Mouse (Mus musculus) cerebellum, adult 9-11 months (tissue): ENCODE measurements around the gene Mpo.

Experiments
- DNase-seq: peaks from one replicate; pipeline ENCODE4 v3.0.0; 2022

Gene Mpo

DNA sequence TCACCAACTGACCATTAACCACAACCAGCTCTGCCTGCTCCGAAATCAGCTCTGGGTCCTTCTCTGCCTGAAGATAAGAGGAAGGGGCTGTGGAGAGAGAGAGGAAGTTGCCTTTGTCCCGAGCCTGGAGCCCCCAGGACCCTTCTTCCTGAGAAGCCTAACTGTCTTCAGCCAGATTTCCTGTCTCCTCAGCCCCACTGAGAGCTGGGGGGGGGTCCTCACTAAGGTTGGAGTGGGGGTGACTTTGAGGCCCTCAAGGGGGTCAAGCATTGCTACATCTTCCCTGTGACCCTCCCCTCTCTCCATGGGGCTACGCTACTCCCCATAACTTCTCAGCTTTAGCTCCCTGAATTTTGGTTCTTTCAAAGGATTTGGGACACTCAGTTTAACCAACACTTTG, at the start of gene Mpo:
Gene Mpo, plus strand, starts transcription at position 122 of the 400 bp plus-strand sequence.
- DNase-seq: no peak

DNA sequence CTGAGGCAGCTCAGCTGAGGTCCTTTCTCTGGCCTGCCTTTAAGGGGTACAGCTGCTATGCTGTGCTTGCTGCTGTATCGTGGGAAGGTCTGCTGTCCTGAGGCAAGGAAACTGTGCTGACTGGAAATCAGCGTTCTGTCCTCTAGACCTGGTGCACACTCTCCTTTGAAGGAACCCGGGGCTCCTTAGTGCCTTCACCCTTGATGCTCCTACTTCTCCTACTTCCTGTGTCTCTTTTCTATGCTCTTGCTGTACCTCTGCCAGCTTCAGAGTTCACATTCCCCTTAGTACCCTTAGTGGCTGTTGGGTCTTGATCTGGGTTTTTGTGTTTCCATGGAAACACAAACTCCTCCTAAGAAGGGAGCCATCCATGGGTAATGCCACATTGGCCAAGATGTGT, 49.7 kb upstream of the Mpo start:
- no peak for DNase-seq

DNA sequence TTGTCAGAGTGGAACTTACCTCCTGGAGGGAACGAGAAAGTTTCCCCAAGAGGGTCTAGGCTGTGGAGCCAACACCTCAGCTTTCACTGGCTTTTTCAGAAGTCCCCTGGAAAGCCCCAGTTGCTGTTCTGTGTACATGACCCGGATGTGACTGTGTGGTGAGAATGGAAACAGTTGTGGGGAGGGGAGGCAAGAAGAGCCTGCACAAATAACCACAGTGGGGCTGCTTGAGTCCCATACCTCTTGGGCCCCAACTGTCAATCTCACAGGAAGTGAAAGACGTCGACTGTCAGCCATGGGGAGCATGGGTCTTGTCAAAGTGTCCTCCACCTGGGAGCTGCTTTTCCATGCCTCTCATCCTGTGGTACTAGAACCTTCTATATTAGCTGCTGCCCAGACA, 48.4 kb upstream of the Mpo start:
- no peak for DNase-seq

DNA sequence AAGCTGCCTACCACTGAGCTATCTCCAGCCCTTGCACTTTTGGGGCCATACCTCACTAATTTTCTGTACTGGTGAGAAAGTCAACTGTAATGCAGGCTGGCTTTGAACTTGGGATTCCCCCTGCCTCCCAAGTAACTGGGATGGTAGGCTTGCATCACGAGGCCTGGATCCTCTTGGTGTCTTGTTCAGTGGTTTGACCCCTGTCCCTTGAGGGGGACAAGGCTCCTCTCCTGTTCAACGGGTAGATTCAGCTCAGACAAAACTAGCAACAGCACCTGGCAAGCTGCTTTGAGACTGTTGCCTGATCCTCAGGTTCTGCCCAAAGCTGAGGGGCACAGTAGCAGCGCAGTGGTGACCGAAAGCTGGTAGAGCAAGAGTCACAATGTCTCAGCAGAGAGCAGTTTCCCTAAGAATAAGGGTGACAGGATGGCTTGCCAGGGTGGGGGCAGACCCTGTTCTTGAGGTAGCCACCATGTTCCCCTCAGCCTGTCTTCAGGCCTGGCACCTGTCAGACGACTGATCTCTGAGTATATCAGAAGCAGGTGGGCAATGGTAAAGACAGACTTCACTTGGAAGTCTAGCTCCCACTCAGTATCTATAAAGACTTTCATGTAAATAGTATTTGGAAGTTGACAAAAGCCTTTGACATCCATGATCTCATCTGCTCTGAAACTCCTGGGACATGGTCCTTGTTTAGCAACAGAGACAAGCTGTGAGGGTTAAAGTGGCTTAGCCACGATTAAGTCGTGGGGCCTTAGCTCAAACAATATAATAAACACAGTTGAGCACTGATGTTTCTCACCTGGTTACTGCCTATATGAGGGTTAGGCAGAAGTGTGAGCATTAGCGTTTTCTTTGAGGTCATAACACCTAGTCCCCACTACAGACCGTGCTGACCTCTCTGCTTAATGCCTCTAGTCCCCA, 47.5 kb upstream of the Mpo start:
- DNase-seq: no peak

DNA sequence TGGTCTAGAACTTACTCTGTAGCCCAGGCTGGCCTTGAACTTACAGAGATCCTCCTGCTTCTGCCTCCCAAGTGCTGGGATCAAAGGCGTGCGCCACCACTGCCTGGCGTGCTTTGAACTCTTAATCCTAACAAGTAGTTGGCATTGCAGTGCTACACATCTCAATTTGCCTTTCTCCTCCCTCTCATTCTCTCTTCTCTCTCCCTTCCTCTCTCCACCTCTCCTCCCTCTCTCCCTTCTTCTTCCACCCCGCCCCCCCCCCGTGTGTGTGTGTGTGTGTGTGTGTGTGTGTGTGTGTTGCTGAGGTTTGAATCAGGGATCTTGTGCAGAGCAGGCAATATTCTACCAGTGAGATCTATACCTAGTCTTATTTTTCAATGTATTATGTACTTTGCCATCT, 46.1 kb upstream of the Mpo start:
- DNase-seq: no peak

DNA sequence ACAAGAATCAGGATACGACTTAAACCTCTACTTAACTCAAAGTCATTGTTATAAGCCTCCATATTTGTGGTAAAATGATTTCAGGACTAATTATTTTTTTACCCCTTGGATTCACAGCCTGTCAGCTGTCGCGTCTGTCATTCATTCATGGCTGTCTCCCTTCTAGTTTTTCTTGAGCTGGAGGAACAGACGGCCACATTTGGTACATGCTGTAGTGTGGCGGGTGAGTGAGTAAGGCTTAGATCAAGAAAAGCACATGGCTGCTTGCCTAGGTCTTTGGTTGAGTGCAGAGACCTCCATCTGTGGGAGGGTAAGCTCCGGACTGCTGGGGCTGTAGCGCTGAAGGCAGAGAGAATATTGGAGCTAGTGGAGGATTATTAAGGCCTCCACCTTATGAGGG, 45.7 kb upstream of the Mpo start:
- DNase-seq: no peak

DNA sequence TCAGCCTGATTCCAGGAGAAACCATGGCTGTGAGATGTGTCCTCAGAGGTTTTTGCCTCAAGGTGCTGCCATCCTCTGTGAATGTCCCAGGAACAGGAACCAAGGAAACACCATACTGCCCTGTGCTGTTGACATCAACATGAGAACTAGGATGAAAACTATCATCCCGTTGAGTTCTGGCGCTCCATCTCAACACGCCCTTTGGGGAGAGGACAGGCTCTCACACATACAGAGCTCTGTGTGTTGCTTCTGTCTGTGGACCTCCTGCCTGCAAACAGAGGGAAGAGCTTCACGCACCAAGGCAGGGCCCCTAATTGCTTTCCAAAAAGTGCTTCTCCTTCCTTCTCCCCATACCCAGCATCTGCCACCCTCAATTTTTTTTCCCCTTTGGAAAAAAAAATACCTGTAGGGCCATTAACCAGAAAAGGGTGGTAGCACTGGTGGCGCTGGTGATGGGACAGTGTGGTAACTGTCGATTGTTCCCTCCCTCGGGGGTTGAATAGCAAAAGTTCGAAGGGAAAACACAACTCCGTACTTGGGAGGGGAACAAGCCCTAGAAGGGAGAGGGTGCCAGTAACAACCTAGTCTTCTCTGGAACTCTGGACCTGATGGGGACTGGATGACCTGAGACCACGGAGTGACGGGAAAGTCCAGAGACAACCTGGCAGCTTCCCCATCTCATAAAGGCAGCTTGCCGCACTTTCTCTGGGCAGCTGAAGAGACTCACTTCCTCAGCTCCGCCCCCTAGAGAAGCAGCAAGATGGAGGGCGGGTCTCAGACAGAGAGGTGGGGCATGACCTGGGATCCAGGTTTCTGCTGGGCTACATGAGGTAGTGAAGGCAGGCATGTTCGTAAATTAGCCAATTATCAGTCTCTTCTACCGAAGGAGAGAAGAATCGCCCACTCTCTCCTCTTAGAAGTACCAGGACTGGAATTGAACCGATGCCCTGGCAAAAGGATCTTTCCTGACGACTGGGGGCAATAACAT, 45.0 kb upstream of the Mpo start:
- DNase-seq: no peak

DNA sequence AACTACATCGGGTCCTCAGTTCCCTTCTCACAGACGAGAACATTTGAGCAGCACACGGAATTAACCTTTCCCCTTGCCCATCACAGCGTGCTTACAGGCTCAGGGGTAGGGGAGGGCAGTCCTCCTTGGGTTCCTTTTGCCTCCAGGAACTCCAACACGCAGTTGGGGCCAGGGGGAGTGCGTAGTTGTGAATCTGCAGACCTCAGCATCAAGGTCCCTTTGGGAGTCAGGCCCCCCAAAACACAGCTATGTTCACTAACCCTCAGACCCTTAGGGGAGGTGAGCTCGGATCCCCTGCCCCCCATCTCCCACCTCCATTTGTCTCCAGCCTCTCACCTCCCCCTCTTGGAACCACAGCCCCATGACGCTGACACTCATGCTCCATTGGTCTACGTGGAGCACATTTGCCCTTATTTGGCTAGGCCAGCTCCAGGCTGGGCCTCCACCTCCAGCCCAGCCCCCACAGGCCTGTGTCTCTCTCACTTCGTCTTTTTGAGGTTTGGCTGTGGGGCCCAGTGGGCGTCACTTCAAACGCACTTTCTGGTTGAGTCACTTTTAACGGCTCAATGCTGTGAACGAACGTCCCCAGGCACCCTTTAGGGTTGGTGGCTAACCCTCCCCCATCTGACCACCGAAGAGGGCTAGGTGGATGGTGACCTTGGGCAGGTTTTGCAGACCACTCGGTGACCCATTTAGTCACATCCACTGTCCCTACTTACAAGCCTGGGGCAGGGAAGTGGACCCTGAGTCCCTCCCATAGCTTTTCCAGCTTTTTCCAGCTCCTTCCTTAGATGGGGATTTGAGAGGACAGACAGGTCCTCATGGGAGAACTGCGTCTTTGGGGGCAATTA, 44.0 kb upstream of the Mpo start:
- DNase-seq: no peak

DNA sequence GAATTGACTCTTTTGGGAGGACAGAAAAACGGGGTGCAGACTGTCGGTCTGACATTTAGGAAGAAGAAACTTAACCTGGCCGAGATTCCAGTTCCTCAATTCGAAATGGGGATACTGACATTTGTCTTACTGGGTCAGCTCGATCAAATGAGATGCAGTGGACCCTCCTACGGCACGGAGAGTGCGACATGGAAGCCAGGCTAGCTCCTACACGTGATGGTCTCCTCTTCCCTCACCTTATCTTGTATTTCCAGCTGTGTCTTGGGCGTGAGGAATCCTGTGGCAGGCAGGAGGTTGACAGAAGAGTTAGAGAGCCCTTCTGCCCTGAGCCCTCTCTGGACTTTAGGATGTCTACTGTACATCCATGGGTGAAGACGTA, 43.3 kb upstream of the Mpo start:
- DNase-seq: no peak

DNA sequence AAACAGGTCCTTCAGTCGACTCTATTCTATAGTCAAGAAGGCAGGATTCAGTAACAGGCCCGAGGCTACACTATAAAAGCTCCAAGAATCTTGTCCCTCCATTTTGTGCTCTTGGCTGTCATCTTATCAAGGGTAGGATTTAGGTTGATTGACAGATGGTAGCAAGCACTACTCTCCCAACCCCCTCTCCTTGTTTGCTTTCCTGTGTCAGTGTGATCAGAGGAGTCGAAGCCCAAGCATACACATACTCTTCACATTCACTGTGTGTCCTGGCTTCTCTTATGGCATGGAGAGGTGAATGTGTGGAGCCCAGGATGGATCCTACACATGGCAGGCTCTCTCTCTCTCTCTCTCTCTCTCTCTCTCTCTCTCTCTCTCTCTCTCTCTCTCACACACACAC, 42.9 kb upstream of the Mpo start:
- no peak for DNase-seq

DNA sequence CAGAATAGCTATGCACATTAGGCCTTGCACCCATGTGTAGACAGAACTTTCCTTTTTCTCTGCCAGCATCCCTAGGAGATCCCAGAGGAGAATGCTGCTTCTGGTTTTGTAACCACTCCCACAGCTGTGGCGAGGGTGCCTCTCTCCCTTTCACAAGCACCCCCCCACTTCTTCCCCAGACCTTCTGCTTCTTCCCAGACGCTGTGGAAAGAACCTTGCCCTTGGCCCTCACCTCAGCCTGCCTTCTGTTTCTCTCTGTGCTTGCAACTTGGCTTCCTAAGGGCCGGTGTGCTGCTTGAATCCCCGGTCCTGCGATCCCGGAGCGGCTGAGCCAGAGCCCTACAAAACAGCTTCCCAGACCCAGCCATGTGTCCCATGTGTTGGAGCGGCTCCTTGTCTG, 42.4 kb upstream of the Mpo start:
- no peak for DNase-seq

DNA sequence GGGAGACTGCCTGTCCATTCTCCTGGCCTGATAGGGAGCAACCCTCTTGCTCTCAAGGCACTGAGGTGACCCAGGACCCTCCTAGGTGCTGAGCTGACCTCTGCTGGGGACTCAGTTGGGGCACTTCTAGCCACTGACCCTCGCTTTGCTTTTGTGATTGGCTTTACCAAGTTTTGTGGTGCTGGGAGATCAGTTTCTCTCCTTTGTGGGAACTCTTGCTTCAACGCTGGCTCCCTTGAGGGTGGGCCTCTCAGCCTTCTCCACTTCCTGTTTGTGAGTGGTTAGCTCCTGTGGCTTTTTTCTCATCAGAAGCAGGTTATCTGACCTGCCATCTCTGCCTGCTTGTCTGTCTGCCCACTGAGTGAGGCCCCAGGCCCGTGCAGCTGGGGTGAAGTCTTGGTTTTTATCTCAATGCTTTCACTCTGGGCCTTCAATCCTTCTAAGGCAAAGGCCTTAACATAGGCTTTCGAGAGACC, 41.9 kb upstream of the Mpo start:
- no peak for DNase-seq

DNA sequence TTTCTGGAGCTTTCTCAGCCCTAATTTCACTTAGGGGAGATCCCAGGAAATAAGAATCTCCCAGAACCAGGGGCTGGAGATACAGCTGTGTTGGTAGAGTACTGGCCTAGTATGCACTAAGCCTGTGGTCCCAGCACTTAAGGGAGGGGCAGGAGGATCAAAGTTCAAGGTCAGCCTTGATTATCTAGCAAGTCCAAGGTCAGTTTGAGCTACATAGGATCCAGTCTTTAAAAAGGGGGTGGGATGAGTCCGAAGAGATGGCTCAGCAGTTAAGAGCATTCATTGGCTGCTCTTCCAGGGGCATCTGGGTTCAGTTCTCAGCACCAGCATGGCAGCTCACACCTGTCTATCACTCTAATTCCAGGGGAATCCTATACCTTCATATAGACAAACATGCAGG, 41.1 kb upstream of the Mpo start:
- no peak for DNase-seq

DNA sequence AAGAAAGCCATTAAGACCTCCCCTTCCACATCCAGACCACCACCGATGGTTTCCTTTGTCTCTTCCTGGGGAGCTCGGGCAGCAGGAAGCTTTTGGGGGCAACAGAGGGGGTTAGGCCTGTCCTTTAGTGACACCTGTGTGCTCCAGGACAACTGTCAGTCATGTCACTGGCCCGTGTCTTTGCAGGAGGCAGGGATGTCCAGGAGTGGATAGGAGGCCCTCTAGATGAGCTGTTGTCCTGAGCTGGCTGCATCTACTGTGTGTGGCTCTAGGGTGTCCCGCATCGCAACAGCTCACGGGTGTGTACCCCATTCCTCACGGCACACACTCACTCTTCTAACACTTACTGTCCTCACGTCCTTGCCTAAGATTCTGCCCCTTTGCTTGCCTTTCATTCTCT, 40.1 kb upstream of the Mpo start:
- no peak for DNase-seq

DNA sequence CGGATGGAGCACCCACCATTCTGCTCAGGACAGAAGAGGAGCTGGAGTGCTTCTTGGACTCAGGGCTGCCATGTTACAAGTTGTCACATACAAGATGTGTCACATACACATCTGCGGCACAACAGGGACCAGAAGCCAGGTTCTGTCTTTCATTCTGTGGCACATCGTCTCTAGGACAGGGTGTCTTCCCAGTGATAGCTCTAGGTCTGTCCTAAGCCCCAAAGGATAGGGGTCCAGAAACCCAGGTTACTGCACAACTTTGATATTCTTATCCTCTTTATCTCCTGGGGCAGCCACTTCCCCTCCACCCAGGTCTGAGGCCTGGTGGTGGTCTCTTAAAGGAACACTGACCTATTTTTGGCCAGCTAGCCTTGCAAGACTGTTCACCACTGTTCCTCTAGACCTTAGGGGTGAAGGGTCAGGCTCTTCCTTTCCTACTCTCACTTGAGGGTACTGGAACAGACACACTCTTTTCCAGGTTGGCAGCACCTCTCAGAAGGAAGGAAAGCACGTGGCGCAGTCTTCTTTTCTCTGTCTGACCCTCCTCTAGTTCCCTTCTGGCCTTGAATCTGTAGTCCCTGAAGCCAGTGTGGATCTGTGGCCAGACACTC, 39.4 kb upstream of the Mpo start:
- DNase-seq: no peak

DNA sequence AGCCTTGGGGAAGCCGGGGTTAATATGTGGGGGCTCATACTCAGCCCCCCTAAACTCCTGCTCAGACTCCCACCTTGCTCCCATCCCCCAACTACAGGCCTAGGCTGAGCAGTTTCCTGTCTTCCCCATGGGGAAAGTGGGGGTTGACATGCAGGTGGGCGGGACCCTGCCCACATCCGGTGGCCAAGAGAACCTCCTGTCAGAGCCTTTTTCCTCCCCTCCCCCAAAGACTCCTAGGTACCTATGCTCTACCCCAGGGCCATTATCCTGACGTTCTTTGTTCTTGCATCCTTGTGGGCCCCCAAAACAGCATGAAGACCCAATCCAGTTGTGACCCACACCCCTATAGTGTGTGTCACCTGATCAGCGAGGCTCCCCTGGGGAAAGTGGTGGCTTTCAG, 38.8 kb upstream of the Mpo start:
- DNase-seq: no peak

DNA sequence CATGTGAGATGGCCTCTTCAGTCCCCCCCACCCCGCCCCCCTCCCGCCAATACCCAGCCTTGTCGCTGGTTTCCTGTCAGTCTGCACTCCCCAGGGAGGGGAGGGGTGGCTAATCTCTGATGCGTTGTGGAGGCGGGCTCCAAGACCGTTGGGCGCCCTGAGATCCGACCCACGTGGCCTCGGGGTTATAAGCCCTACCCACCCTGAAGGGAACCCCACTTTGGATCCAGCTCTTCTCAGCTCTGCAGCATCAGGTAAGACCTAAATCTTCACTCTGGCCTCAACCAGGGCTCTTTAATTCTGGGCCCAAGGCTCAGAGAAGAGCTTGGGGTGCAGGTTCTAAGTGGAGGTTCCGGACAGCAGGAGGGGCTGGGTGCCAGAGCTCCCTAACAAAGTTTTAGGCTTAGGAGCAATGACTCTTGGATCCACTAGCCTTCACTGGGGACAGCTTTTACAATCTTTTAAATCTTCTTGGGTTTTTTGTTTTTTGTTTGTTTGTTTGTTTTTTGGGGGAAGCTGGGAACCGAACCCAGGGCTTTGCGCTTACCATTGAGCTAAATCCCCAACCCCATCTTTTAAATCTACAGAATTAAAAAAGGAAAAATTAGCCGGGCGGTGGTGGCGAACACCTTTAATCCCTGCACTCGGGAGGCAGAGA, 37.9 kb upstream of the Mpo start:
- DNase-seq: no peak

DNA sequence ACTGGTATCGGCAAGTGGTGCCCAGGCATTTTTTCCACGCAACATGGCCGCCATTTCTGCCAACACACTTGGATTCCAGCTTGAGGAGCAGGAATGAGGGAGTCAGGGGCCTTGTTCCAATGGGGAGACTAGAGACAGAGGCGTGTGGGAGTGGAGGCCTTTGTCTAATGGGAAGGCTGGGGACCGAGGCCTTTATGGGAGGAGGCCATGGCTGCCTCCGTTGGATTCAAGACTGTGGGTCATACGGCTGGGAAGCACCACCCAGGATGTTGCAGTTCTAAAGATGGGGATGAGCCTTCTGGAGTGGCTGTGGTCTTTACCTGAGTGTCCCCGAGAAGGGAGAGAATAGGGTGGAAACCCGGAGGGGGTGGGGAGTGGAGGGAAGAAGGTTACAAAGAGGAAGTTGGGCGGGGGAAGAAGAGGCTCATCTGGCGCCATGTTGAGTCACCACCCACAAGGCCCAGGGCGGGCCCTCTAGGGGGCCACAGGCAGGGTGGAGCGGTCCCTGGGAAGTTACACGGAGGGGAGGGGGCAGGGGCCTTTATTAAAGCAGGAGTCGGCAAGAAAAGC, 37.0 kb upstream of the Mpo start:
- DNase-seq: no peak

DNA sequence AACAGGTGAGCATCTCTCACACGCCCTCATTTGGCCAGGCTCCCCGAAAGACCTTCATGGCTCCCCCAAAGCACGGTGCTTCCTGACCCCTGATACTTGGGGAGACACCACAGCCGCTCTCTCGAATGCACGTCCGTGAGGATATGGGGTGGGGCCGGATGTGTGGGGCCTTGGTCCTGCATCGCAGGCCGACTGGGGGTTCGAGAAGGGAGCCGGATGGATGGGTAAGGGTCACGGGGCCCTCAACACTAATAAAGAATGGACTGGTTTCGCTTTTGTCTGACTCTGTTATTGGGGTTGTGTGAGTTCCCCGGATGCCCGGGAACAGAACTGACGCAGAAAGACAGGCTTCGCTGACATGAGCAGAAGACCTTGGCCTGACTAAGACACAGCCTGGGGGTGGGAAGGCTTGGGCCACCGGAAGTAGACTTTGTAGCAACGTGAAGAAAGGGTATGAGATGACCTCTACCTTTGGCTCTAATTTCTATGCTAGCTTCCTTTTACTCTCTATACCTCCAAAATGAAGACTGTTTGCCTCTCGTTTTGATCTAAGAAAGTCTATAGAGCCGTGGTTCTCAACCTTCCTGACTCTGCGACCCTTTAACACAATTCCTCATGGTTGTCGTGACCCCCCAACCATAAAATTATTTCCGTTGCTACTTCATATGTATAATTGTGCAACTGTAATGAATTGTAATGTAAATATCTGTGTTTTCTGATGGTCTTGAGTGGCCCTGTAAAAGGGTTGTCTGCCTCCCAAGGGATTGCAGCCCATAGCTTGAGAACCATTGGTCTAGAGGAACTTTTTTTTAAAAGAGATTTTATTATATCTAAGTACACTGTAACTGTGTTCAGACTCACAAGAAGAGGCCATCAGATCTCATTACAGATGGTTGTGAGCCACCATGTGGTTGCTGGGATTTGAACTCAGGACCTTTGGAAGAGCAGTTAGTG, 36.1 kb upstream of the Mpo start:
- DNase-seq: no peak
